Mouse (Mus musculus) subcutaneous adipose tissue, adult 2 months (tissue): ENCODE results near the gene Gm49355. TPM values are rescaled to one million over a fixed set of nuclear protein-coding genes. Genes with fewer than 3 reads are reported as not detected.

Source experiments
- polyA plus RNA-seq: library from polyadenylated mRNA; depleted of rRNA; stranded (reverse); fragments of >200 nt; gene quantifications from 2 replicates; pipeline ENCODE4 v1.2.3, GENCODE M21; 2012; ENCODE audit warnings: low replicate concordance; rRNA removed

The Gm49355 gene
- 0.04 and 0.16 TPM in 2 replicates for polyA plus RNA-seq

GRCm38 (mm10) chr14:12283641-12284040 lies at the start of gene Gm49355:
Gene Gm49355, plus strand, starts transcription at chr14:12283976.

GRCm38 (mm10) chr14:12284141-12284912 lies 551 bp downstream of the Gm49355 start, which contains the start of gene 3830406C13Rik:
Gene 3830406C13Rik, plus strand, starts transcription at chr14:12284173.

GRCm38 (mm10) chr14:12348089-12348488 lies 64.3 kb downstream of the Gm49355 start, which contains the start of gene Fezf2:
Gene Fezf2, minus strand, starts transcription at chr14:12348189.

Other genes starting within 250 kb of the Gm49355 start
- gene 3830406C13Rik, start 197 bp downstream of the Gm49355 start, polyA plus RNA-seq: 9.9 and 15.8 TPM in 2 replicates
- gene Fezf2, start 64.2 kb downstream of the Gm49355 start, polyA plus RNA-seq: not detected in 2 replicates